Mouse (Mus musculus) liver, embryonic 13.5 days (tissue): ENCODE data around the gene Trpm3. TPM values are rescaled to one million over a fixed set of nuclear protein-coding genes. Genes with fewer than 3 reads are reported as not detected.
"Not testable (repeated sequence)": the region's sequence is repeated elsewhere in the genome, so short reads cannot be mapped to it uniquely, and the experiment has no call there.

ENCODE experiments used
- ATAC-seq: fragments of 200-750 bp; cut with Nextera tagmentation; 2 replicates; pipeline ENCODE4 v1.8.0; 2017; ENCODE audit warnings: low read depth, mild to moderate bottlenecking, moderate number of reproducible peaks, moderate library complexity
- DNase-seq: peaks from one replicate; pipeline ENCODE4 v3.0.0; 2022
- H3K27ac ChIP-seq: fragments of 300-500 bp; sonication (generic); 2 replicates; pipeline ENCODE4 v1.5.1; 2015; ENCODE audit warnings: moderate library complexity, mild to moderate bottlenecking, inconsistent platforms
- H3K27me3 ChIP-seq: fragments of 300-500 bp; sonication (generic); 2 replicates; pipeline ENCODE4 v1.6.1; 2015; ENCODE audit warnings: mild to moderate bottlenecking, inconsistent platforms
- H3K36me3 ChIP-seq: fragments of 300-500 bp; sonication (generic); 2 replicates; pipeline ENCODE4 v1.6.1; 2015; ENCODE audit warnings: mild to moderate bottlenecking, inconsistent platforms
- H3K4me1 ChIP-seq: fragments of 300-500 bp; sonication (generic); replicated peaks from 2 replicates; pipeline ENCODE4 v1.6.1; 2015; ENCODE audit warnings: inconsistent platforms
- H3K4me2 ChIP-seq: fragments of 300-500 bp; sonication (generic); 2 replicates; pipeline ENCODE4 v1.6.1; 2015; ENCODE audit warnings: inconsistent platforms, mild to moderate bottlenecking, moderate library complexity
- H3K4me3 ChIP-seq: fragments of 300-500 bp; sonication (generic); replicated peaks from 2 replicates; pipeline ENCODE4 v1.5.1; 2015; ENCODE audit warnings: mild to moderate bottlenecking, inconsistent platforms
- H3K9ac ChIP-seq: fragments of 300-500 bp; sonication (generic); 2 replicates; pipeline ENCODE4 v1.6.1; 2015; ENCODE audit warnings: mild to moderate bottlenecking, inconsistent platforms
- H3K9me3 ChIP-seq: fragments of 300-500 bp; sonication (generic); replicated peaks from 2 replicates; pipeline ENCODE4 v1.6.1; 2016; ENCODE audit warnings: inconsistent platforms
- WGBS: fragments of 180-500 bp; shearing (Covaris S2); methylation state at CpG from one replicate; pipeline ENCODE4 v1.1.7; 2015; ENCODE audit not compliant: insufficient replicate concordance; 5-methylcytosine and 5-hydroxymethylcytosine counted together
- polyA plus RNA-seq: library from polyadenylated mRNA; unstranded; fragments of >200 nt; fragmentation: Nextera tagmentation; extraction: Ambion mirVana; gene quantifications from 2 replicates; pipeline ENCODE4 v1.2.1, GENCODE M21; 2015

Gene Trpm3
- polyA plus RNA-seq, 1 experiment from 2014 or later = 0.08 TPM

DNA sequence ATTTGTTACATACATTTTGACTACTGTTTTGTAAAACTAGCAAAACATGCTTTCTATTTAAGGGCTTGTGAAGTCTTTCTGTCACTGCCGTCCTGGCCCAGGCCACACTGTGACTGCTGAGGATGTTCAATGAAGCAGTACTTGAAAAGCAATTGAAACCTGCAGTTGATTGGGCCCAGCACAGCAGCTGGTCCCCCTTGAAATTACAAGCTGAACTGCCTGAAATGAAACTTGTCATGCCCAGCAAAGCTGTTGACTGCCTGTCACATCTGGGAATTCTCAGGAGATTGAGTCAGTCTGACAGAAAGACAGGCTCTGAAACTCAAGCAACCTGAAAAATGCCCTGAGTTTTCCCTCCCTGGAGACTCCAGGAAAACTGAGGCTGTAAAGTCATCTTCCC, 687.0 kb downstream of the Trpm3 start:
- Histone ChIP-seq H3K4me3 (no peak overlapping the region), H3K27ac (no peak overlapping the region), H3K4me1 (no peaks in the 10 kb centered on the region), H3K36me3 (no peaks in the 10 kb centered on the region), H3K9me3 (no peaks in the 10 kb centered on the region), H3K27me3 (no peaks in the 10 kb centered on the region), H3K9ac (no peak overlapping the region), H3K4me2 (no peak overlapping the region)
- WGBS = 64% methylated on average over 1 of the region's 1 CpGs
- no peak for ATAC-seq
- no peak for DNase-seq

DNA sequence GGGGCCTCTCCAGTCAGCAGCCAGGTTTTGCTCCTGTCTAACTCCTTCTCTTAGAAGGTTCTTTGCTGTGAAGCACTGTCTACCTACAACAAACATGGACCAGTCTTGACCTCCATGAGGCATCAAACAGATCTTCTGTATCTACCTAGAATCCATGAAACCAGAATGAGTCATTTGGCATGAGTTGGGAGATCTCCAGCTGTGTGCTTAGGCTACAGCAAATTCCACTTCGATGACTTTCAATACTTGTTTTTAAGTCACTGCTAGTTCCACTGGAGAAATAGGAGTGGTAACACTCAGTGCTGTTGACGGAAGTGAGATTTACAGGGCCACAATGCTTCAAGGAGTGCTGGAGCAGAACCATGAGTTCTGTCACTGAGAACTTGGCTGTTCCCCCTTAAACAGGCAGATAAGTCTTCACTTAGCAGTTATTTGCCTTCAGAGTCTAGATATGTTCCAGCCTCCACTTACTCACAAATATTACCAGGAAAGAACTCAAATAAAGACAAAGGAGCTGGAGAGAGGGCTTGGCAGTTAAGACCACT, 689.4 kb downstream of the Trpm3 start:
- no peak overlapping the region for H3K4me3 ChIP-seq
- no peak for DNase-seq
- no peaks in the 10 kb centered on the region for H3K27me3 ChIP-seq
- H3K36me3 ChIP-seq = no peaks in the 10 kb centered on the region
- H3K9ac ChIP-seq = no peak overlapping the region
- ATAC-seq = no peak
- H3K27ac ChIP-seq = no peak overlapping the region
- H3K4me2 ChIP-seq = no peak overlapping the region
- no peaks in the 10 kb centered on the region for H3K4me1 ChIP-seq
- H3K9me3 ChIP-seq = no peaks in the 10 kb centered on the region
- WGBS = 68% methylated on average over 2 of the region's 2 CpGs

DNA sequence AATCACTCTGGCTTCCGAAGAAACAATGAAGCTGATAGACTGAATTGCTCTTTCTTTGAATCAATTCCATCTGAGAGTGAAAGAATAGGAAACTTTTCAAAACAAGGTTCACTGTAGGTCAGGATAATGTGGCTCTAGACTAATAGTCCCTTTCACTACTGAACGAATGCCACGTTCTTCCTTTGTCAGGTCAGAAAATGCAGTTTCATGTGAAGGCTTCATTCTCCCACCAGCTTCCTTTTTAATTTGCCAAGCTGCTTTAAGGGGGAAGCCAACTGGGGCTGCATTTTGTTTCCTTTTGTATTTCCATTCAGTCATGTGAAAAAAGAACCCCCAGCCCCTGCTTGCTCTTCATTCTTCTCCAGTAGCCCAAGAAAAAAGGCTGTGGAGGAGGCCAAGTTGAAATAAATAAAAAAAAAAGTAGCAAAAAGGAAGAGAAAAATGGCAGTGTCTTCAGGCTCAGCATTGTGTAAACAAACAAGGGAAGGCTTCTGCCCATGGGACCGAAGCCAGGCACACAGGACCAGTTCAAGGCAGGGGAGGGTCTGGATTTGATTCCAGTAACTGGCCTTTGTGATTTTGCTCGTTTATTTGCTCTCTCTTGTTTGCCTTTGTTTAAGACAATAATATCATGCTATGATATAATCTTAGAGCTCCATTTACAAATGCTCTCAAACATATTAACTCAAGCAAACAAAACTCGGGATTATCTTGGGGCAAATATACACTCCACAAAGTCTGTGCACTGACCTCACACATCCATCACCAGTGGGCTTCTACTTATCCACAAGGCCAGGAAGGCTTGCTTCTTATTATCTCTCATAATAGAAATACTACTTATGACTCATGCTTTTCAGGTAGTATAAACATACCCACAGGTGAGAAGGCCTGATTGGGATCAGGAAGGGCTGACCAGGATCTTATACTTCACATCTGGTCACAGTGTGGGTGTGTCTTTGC, 702.5 kb downstream of the Trpm3 start:
- Histone ChIP-seq H3K9me3 (no peaks in the 10 kb centered on the region), H3K4me3 (no peak overlapping the region), H3K4me1 (no peaks in the 10 kb centered on the region), H3K27ac (no peak overlapping the region), H3K4me2 (no peak overlapping the region), H3K27me3 (no peaks in the 10 kb centered on the region), H3K36me3 (no peaks in the 10 kb centered on the region), H3K9ac (no peak overlapping the region)
- 52% methylated on average over 6 of the region's 6 CpGs for WGBS
- DNase-seq (no peak), ATAC-seq (no peak)

DNA sequence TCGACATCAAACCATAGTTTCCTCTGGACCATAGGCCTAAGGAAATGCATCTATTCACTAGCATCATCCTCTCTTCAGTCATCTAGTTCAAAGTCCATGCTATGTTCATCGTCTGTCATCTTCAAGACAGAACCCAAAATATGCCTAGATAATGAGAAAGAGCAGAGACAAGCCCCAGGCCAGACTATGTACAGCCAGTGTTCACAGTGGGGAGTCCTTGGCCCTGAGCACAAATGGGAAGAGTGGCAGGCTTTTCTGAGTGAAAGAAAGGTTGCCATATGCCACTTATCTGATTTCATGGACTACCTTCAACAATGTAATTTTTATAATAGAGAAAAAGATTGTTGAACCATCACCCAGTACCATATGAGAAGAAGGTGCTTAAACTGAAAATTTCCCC, 703.9 kb downstream of the Trpm3 start:
- 56% methylated on average over 2 of the region's 2 CpGs for WGBS
- no peaks in the 10 kb centered on the region for H3K27me3 ChIP-seq

DNA sequence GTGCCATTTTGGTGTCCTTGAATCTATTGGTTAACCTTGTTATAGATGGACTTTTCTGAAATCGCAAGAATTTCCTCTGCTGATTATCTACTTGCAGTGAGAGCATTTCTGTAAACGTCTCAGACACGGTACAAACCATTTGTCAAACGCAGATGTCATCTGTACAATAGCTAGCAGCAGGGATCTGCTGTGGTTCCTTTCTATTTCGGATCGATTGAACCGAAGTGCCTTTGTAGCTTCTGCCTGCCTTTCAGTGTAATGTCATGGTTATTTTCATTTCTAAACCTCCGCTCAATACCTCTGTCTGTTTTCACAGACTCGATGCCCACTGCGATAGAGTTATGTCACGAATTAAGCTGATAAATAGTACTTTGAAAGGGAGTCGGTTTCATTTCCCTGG, 708.9 kb downstream of the Trpm3 start:
- H3K4me3 ChIP-seq = no peak overlapping the region
- no peaks in the 10 kb centered on the region for H3K9me3 ChIP-seq
- no peaks in the 10 kb centered on the region for H3K4me1 ChIP-seq
- H3K9ac ChIP-seq = no peak overlapping the region
- H3K27ac ChIP-seq = no peak overlapping the region
- ATAC-seq = no peak
- WGBS = 57% methylated on average over 12 of the region's 12 CpGs
- no peaks in the 10 kb centered on the region for H3K27me3 ChIP-seq
- H3K36me3 ChIP-seq = no peaks in the 10 kb centered on the region
- no peak overlapping the region for H3K4me2 ChIP-seq
- no peak for DNase-seq

More for the DNA sequence above, 703.9 kb downstream of the Trpm3 start:
- Histone ChIP-seq H3K9ac (no peak overlapping the region), H3K4me1 (no peaks in the 10 kb centered on the region), H3K36me3 (no peaks in the 10 kb centered on the region), H3K4me2 (no peak overlapping the region), H3K9me3 (no peaks in the 10 kb centered on the region), H3K4me3 (no peak overlapping the region), H3K27ac (no peak overlapping the region)
- no peak for DNase-seq
- no peak for ATAC-seq

DNA sequence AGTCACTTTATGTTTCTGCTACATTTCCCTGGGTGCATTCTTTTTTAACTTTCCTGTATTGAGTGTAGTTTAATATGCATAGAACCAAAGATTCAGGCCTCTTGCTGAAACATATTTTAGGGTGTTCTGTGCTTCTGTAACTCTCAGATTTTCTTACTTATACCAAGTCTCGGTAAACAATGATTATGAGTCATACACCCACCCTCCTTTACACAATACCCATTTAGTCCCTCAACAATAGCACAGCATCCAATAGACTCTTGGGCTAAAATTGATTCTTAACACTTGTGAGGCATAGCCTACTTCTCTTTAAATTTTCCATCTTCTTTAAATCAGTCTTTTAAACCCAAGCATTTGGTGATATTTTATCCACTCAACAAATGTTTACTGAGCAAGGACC, 709.4 kb downstream of the Trpm3 start:
- no peak overlapping the region for H3K4me2 ChIP-seq
- no peaks in the 10 kb centered on the region for H3K9me3 ChIP-seq
- no peaks in the 10 kb centered on the region for H3K27me3 ChIP-seq
- ATAC-seq (no peak), DNase-seq (no peak)
- H3K4me1 ChIP-seq = no peaks in the 10 kb centered on the region
- 49% methylated on average over 1 of the region's 1 CpGs for WGBS
- H3K4me3 ChIP-seq = no peak overlapping the region
- no peak overlapping the region for H3K9ac ChIP-seq
- no peaks in the 10 kb centered on the region for H3K36me3 ChIP-seq
- no peak overlapping the region for H3K27ac ChIP-seq

DNA sequence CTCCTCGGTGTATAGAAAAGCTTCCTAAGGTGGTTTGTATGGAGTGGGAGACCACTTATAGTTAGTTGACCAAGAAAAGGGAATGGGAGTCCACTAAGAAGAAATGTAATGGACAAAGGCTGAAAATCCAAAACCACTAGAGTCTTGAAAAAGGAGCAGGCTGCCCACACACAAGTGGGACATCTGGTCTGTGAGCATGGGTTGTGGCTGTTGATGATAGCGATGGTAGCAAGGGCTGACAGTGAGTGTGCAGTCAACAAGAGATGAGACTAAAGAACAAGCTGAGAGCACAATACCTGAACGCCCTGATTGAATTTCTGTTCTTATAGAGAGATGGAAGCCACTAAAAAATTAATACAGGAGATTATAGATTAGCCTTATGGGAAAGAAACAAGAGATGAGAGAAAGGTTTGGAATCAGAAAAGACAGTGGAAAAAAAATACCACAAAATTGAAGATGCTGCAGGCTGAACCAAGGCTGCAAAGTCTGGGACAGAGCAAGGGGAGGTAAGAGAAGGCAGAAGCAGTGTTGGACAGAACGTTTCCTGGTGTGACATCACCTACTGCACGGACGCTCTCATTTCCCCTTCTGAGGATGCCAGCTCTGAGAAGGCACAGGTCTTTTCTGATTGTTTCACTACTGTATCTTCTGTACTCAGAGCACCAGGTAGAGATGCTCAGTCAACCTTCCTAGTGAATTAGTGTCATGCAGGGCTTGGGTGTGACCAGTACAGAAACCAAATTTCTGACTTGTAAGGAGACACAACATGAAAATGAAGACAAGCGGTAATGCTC, 710.1 kb downstream of the Trpm3 start:
- no peak for DNase-seq
- no peaks in the 10 kb centered on the region for H3K36me3 ChIP-seq
- 63% methylated on average over 7 of the region's 7 CpGs for WGBS

DNA sequence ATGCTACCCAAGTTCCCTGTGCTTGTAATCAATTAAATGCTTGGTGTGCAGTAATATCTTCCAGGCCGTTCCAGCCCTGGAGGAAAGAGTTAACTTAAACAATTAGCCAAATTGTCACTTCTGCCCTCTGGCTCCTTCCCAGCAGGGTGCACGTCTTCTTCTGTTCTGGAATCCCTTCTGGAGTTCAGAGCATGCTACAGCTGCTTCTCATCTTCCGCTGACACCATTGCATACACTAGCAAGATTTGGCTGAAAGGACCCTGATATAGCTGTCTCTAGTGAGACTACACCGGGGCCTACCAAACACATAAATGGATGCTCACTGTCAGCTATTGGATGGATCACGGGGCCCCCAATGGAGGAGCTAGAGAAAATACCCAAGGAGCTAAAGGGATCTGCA, 712.6 kb downstream of the Trpm3 start:
- DNase-seq, ATAC-seq, H3K4me1 ChIP-seq, H3K9ac ChIP-seq, H3K4me2 ChIP-seq, H3K9me3 ChIP-seq, H3K27ac ChIP-seq, H3K4me3 ChIP-seq, H3K36me3 ChIP-seq, H3K27me3 ChIP-seq: not testable (repeated sequence)
- WGBS = 62% methylated on average over 5 of the region's 5 CpGs

More for the DNA sequence above, 710.1 kb downstream of the Trpm3 start:
- no peaks in the 10 kb centered on the region for H3K27me3 ChIP-seq
- no peak overlapping the region for H3K4me3 ChIP-seq
- ATAC-seq = no peak
- H3K27ac ChIP-seq = no peak overlapping the region
- no peak overlapping the region for H3K9ac ChIP-seq
- no peak overlapping the region for H3K4me2 ChIP-seq
- H3K4me1 ChIP-seq = no peaks in the 10 kb centered on the region
- H3K9me3 ChIP-seq = no peaks in the 10 kb centered on the region

DNA sequence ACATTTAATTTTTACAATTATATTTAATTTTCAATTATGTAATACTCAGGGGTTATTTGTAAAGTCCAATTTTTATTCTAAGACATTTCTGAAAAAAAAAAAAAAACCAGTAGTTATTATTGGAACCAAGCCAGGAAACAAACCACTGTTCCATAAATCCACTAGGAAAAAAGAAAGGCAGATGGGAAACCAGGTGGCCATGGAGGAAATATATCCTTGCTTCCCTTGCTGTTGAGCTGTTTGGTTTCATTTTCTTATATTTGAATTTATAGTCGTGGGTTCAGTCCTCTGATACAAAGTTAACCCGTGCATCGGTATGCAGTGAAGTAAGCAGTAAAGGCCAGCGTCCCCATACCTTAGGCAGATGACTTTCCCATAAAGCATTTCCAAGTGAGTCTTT, 720.8 kb downstream of the Trpm3 start:
- Histone ChIP-seq H3K4me2 (no peak overlapping the region), H3K9ac (no peak overlapping the region), H3K36me3 (no peaks in the 10 kb centered on the region), H3K4me3 (no peak overlapping the region), H3K27ac (no peak overlapping the region), H3K9me3 (no peaks in the 10 kb centered on the region), H3K4me1 (no peaks in the 10 kb centered on the region), H3K27me3 (no peaks in the 10 kb centered on the region)
- DNase-seq (no peak), ATAC-seq (no peak)
- WGBS = 77% methylated on average over 4 of the region's 4 CpGs

DNA sequence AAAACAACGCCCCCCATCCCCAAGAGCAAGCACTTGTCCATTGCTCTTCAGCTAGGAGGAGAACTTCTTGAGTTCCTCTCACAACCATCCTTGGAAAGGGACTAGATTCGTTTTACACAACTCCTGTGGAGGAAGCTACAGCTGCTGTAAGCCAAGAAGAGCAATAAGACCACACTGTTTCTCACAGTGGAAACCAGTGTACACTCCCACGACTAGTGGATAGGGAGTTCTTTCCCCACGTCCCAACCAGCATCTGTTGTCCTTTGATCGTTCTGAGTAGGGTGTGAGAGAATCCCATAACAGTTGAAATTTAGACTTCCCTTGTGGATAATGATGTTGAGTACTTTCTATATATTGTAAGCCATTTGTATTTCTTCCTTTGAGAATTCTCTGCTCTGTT, 728.6 kb downstream of the Trpm3 start:
- Histone ChIP-seq H3K36me3 (no peaks in the 10 kb centered on the region), H3K27me3 (no peaks in the 10 kb centered on the region), H3K4me1 (no peaks in the 10 kb centered on the region), H3K27ac (no peak overlapping the region), H3K4me2 (no peak overlapping the region), H3K9ac (no peak overlapping the region), H3K9me3 (no peaks in the 10 kb centered on the region), H3K4me3 (no peak overlapping the region)
- 52% methylated on average over 5 of the region's 5 CpGs for WGBS
- ATAC-seq = no peak
- DNase-seq = no peak

DNA sequence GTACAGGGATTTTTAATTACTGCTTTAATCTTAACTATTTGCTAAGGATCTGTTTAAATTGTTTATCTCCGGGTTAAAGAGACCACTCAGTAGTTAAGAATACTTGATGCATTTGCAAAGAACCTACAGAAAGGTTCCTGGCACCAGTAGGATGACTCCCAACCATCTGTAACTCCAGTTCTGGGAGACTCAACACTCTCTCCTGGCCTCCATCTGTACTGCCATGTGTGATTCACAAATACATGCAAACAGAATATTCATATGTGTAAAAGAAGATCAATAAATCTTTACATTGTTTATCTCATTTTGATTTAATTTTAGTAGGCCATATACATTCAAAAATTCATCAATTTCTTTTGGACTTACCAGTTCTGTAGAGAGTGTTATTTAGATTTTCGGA, 731.0 kb downstream of the Trpm3 start:
- no peaks in the 10 kb centered on the region for H3K9me3 ChIP-seq
- no peaks in the 10 kb centered on the region for H3K27me3 ChIP-seq
- no peak overlapping the region for H3K4me3 ChIP-seq
- WGBS = 50% methylated on average over 2 of the region's 2 CpGs
- no peak overlapping the region for H3K9ac ChIP-seq
- DNase-seq (no peak), ATAC-seq (no peak)
- no peaks in the 10 kb centered on the region for H3K36me3 ChIP-seq
- H3K4me1 ChIP-seq = no peaks in the 10 kb centered on the region
- no peak overlapping the region for H3K27ac ChIP-seq
- no peak overlapping the region for H3K4me2 ChIP-seq
